Mouse (Mus musculus) right cerebral cortex, postnatal 36 days (tissue): Measurements from ENCODE around the gene Frmd4a.
"Not testable (repeated sequence)": the region's sequence is repeated elsewhere in the genome, so short reads cannot be mapped to it uniquely, and the experiment has no call there.

ENCODE experiments used
- DNase-seq, 2 experiments: peaks; one replicate each; pipeline ENCODE4 v3.0.0; 2022; ENCODE audit warnings: low spot score in 2 of 2, mixed read lengths in 1 of 2

Frmd4a gene

GRCm38 (mm10) chr2:4616995-4617394, 599.5 kb downstream of the Frmd4a start:
- DNase-seq, result peak in 1 of 2 experiments; percentile 46

GRCm38 (mm10) chr2:4619126-4619525, 601.6 kb downstream of the Frmd4a start:
- DNase-seq, result not testable (repeated sequence)

GRCm38 (mm10) chr2:4619893-4620593, 602.5 kb downstream of the Frmd4a start:
- DNase-seq, result no peak

GRCm38 (mm10) chr2:4620640-4621401, 603.3 kb downstream of the Frmd4a start:
- DNase-seq, result no peak

- no peak for DNase-seq
Observed at GRCm38 (mm10) chr2:4621471-4621985, 604.0 kb downstream of the Frmd4a start.

- DNase-seq, result no peak
Observed at GRCm38 (mm10) chr2:4626911-4627310, 609.4 kb downstream of the Frmd4a start.

GRCm38 (mm10) chr2:4628920-4629319, 611.4 kb downstream of the Frmd4a start:
- DNase-seq, result no peak

- no peak for DNase-seq
Observed at GRCm38 (mm10) chr2:4629470-4629869, 612.0 kb downstream of the Frmd4a start.

- peak in 1 of 2 experiments; percentile 40 for DNase-seq
Observed at GRCm38 (mm10) chr2:4630197-4630835, 612.8 kb downstream of the Frmd4a start.

- no peak for DNase-seq
Observed at GRCm38 (mm10) chr2:4635804-4636203, 618.3 kb downstream of the Frmd4a start.

GRCm38 (mm10) chr2:4636656-4637055, 619.1 kb downstream of the Frmd4a start:
- no peak for DNase-seq

- DNase-seq, result no peak
Observed at GRCm38 (mm10) chr2:4638189-4638588, 620.7 kb downstream of the Frmd4a start.

GRCm38 (mm10) chr2:4645066-4645465, 627.5 kb downstream of the Frmd4a start:
- DNase-seq, result no peak

- no peak for DNase-seq
Observed at GRCm38 (mm10) chr2:4648094-4648493, 630.6 kb downstream of the Frmd4a start.

- DNase-seq, result no peak
Observed at GRCm38 (mm10) chr2:4649646-4650045, 632.1 kb downstream of the Frmd4a start.

- DNase-seq, result peak; percentile 78 to 83
Observed at GRCm38 (mm10) chr2:4651500-4652285, 634.2 kb downstream of the Frmd4a start, which contains the start of gene Prpf18. Gene Prpf18 (minus strand): TSS chr2:4652113.

- no peak for DNase-seq
Observed at GRCm38 (mm10) chr2:4660677-4661076, 643.2 kb downstream of the Frmd4a start.
